Mouse (Mus musculus) CD4-positive, CD25-positive, alpha-beta regulatory T cell, adult 9 weeks (primary cell): ENCODE data around the gene Il7r. TPM values are rescaled to one million over a fixed set of nuclear protein-coding genes. Genes with fewer than 3 reads are reported as not detected.

Experiments used
- polyA plus RNA-seq: library from polyadenylated mRNA; unstranded; fragments of 100-300 nt; shearing (Covaris generic); gene quantifications from one replicate; pipeline ENCODE4 v1.2.1, GENCODE M21; 2017

The Il7r gene
- 349 TPM for polyA plus RNA-seq

DNA sequence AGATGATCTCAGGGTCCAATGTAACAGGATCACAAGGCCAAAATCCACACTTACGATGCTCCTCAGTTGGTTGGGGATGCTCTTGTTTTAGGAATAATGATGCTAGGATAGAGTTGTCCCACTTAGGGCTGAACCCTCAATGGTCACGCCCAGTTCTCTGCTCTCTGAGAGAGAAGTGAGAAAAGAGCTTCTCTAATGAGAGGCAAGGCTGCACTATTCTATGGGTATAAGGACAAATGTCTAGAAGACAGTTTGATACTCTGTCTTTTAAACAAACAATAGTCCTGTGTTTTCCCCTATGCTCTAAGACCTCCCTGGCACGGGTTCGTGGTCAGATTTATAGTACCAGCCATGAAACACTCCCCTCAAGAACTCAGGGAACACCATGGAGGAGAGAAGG is at the start of gene Il7r:
Gene Il7r (minus strand): TSS at position 101 of the 400 bp plus-strand sequence.

Other genes starting within 250 kb of the Il7r start
- gene Ugt3a2, start 194.6 kb downstream of the Il7r start, polyA plus RNA-seq, result 0.16 TPM
- 5.5 TPM for gene Capsl, start 94.1 kb downstream of the Il7r start, polyA plus RNA-seq
- 3.6 TPM for gene Spef2, start 218.7 kb upstream of the Il7r start, polyA plus RNA-seq